Mouse (Mus musculus) spleen, adult 2 months (tissue): ENCODE results near the gene Rdh16f2.

Experiments used
- CTCF ChIP-seq: fragments of 200-500 bp; IDR thresholded peaks from 2 replicates; pipeline ENCODE4 v1.5.1; 2011; ENCODE audit warnings: mild to moderate bottlenecking, inconsistent platforms; ENCODE audit not compliant: insufficient read depth, insufficient read length, insufficient replicate concordance; ENCODE audit errors: extremely low read depth
- POLR2A ChIP-seq: fragments of 200-500 bp; IDR thresholded peaks from 2 replicates; pipeline ENCODE4 v1.6.1; 2011; ENCODE audit warnings: low read depth, low read length, inconsistent platforms

- TF ChIP-seq POLR2A: no peak
- TF ChIP-seq CTCF: no peak
Measured at GRCm38 (mm10) chr10:127838539-127838938, 27.7 kb upstream of the Rdh16f2 start.
